Mouse (Mus musculus) midbrain, postnatal 0 days (tissue): ENCODE measurements around the gene Sufu. TPM values are rescaled to one million over a fixed set of nuclear protein-coding genes. Genes with fewer than 3 reads are reported as not detected.

Experiments used
- ATAC-seq: fragments of 200-750 bp; cut with Nextera tagmentation; 2 replicates; pipeline ENCODE4 v1.8.0; 2017; ENCODE audit warnings: moderate number of reproducible peaks, mild to moderate bottlenecking, moderate TSS enrichment, moderate library complexity; ENCODE audit not compliant: low FRiP score
- DNase-seq: peaks from one replicate; pipeline ENCODE4 v3.0.0-alpha.2; 2015; ENCODE audit warnings: low spot score
- H3K27ac ChIP-seq: fragments of 300-500 bp; sonication (generic); 2 replicates; pipeline ENCODE4 v1.5.1; 2014; ENCODE audit warnings: low read depth, mild to moderate bottlenecking, low read length, mixed read lengths
- H3K27me3 ChIP-seq: fragments of 300-500 bp; sonication (generic); 2 replicates; pipeline ENCODE4 v1.6.1; 2014; ENCODE audit warnings: low read length, control low read depth, mixed read lengths; ENCODE audit not compliant: insufficient read depth
- H3K36me3 ChIP-seq: fragments of 300-500 bp; sonication (generic); 2 replicates; pipeline ENCODE4 v1.6.1; 2014; ENCODE audit warnings: low read length, control low read depth, mixed read lengths; ENCODE audit not compliant: insufficient read depth
- H3K4me1 ChIP-seq: fragments of 300-500 bp; sonication (generic); 2 replicates; pipeline ENCODE4 v1.6.1; 2014; ENCODE audit warnings: mild to moderate bottlenecking, control low read depth, antibody characterized with exemption, low read length, mixed read lengths; ENCODE audit not compliant: insufficient read depth
- H3K4me2 ChIP-seq: fragments of 300-500 bp; sonication (generic); 2 replicates; pipeline ENCODE4 v1.6.1; 2014; ENCODE audit warnings: low read depth, mild to moderate bottlenecking, low read length, mixed read lengths; ENCODE audit not compliant: poor library complexity, severe bottlenecking
- H3K4me3 ChIP-seq: fragments of 300-500 bp; sonication (generic); 2 replicates; pipeline ENCODE4 v1.5.1; 2014; ENCODE audit warnings: low read depth, mild to moderate bottlenecking, low read length, moderate library complexity
- H3K9ac ChIP-seq: fragments of 300-500 bp; sonication (generic); replicated peaks from 2 replicates; pipeline ENCODE4 v1.6.1; 2014; ENCODE audit warnings: mild to moderate bottlenecking, low read length, moderate library complexity, mixed read lengths; ENCODE audit not compliant: poor library complexity, severe bottlenecking
- H3K9me3 ChIP-seq: fragments of 300-500 bp; sonication (generic); 2 replicates; pipeline ENCODE4 v1.6.1; 2016; ENCODE audit warnings: low read length, control low read depth
- CTCF ChIP-seq: IDR thresholded peaks from 2 replicates; pipeline ENCODE4 v1.5.1; 2016; ENCODE audit warnings: antibody characterized with exemption, mild to moderate bottlenecking
- WGBS: fragments of 180-500 bp; shearing (Covaris S2); extraction: QIAGEN DNeasy Blood & Tissue Kit; methylation state at CpG from one replicate; pipeline ENCODE4 v1.1.7; 2014; 5-methylcytosine and 5-hydroxymethylcytosine counted together
- polyA plus RNA-seq: library from polyadenylated mRNA; unstranded; fragments of >200 nt; fragmentation: Nextera tagmentation; extraction: Ambion mirVana; gene quantifications from 2 replicates; pipeline ENCODE4 v1.2.1, GENCODE M21; 2015
- total RNA-seq: library from RNA; depleted of rRNA; stranded (reverse); fragments of >200 nt; gene quantifications from 2 replicates; pipeline ENCODE4 v1.2.3, GENCODE M21; 2014

The Sufu gene
- total and polyA plus RNA-seq, 2 experiments from 2014 or later = 11.5 to 13.2 TPM

DNA sequence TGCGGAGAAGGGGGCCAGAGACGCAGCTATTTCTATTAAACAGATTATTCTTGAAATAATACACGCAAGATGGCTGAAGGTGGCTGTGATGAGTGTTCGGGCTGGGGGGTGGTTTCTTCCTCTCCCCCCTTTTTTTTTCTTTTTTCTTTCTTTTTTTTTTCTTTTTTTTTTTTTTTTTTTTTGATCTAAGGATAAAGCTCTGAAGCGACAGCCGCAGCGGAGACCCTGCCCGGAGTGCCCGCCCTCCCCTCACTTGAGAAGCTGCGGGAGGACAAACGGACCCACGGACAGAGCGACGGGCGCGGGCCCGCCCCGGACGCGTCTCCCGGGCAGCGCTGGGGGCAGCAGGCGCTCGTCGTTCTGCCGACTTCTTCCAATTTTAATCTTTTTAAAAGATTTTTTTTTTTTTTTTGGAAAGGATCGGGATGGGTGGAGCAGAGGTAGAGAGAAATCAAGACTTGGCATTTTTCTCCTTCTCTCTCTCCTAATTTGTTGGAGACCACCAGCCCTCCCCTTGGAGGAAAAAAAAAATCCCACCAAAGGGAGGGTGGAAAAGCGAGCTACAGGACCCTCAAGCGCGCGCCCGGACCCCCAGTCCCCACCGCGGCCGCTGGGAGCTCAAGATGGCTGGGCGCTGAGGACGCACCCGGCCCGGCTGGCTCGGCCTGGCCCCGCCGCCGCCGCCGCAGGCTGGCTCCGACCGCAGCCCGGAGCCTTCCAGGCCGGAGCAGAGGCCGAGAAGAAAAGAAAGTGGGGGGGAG lies 104.1 kb downstream of the Sufu start:
- peak; percentile 35 for ATAC-seq

DNA sequence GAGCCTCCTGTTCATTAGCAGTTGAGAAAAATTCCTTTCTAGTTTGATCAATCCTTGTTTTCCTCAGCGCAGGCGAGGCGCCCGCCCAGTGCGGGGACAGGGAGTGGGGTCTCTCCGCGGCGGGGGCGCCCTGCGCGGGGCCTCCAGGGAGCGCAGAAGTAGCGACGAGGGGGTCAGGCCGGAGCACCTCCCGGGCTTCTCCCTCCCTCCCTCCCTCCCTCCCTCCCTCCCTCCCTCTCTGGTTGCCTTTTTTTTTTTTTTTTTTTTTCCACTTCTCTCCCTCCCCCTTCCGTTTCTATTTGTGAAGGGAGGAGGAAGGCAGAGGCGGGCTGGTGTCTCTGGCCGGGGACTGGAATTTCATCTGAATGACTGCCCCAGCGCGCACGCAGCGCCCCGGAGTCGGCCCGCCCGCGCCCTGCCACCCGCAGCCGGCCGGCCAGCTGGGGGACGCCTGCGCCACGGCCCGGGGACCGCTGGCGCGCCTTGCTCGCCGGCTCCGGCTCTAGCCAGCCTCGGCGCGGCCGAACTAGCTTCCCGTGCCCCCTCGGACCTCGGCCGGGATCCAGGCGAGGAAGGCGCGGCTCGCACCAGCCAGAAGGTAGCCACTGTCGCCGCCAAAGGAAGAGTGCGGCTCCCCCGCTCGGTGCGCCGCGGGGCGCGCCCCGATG lies 104.8 kb downstream of the Sufu start, which contains the start of gene Trim8:
Gene Trim8, plus strand, starts transcription at position 302 of the 668 bp plus-strand sequence.
- 0% methylated on average over 42 of the region's 64 CpGs for WGBS
- H3K4me3 ChIP-seq = peak within 1 kb of the TSS; percentile 99
- H3K9ac ChIP-seq = peak within 1 kb of the TSS; percentile 97
- peak; percentile 75 for DNase-seq
- H3K36me3 ChIP-seq = no peaks in the 10 kb centered on the region
- no peak for TF ChIP-seq CTCF
- peaks cover 18% of the 10 kb centered on the region for H3K4me1 ChIP-seq
- H3K9me3 ChIP-seq = no peaks in the 10 kb centered on the region
- H3K27ac ChIP-seq = peak within 1 kb of the TSS; percentile 100
- no peaks in the 10 kb centered on the region for H3K27me3 ChIP-seq
- peak within 1 kb of the TSS; percentile 98 for H3K4me2 ChIP-seq
- peak; percentile 35 for ATAC-seq

More for the DNA sequence above, 104.1 kb downstream of the Sufu start:
- no peak for TF ChIP-seq CTCF
- no peaks in the 10 kb centered on the region for H3K36me3 ChIP-seq
- under 1% methylated on average over 39 of the region's 50 CpGs for WGBS
- H3K27ac ChIP-seq = peak overlapping the region; percentile 100
- no peaks in the 10 kb centered on the region for H3K27me3 ChIP-seq
- H3K9ac ChIP-seq = peak overlapping the region; percentile 97
- H3K4me1 ChIP-seq = peaks cover 11% of the 10 kb centered on the region
- H3K4me2 ChIP-seq = peak overlapping the region; percentile 98
- DNase-seq = peak; percentile 81
- no peaks in the 10 kb centered on the region for H3K9me3 ChIP-seq
- H3K4me3 ChIP-seq = peak overlapping the region; percentile 99

DNA sequence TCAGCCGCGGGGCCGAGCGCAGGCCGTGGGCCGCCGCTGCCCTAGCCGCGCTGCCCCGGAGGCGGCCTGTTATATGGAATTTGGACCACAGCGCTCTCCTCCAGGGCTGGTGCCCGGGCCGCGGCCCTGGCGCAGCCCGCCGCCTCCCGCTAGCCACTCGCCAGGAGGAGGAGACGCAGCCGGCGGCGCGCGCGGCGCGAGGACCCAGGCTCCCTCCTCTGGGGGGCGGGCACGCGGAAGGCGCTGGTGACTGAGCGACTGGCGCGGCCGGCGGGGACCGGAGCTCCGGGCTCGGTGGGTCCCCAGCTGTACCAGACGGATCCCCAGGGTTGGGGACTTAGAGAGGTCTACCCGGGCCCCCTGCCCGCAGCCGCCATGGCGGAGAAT lies 105.4 kb downstream of the Sufu start:
- Histone ChIP-seq H3K27ac (peak overlapping the region; percentile 100), H3K4me3 (peak overlapping the region; percentile 99), H3K4me1 (peaks cover 23% of the 10 kb centered on the region), H3K36me3 (no peaks in the 10 kb centered on the region), H3K4me2 (peak overlapping the region; percentile 98), H3K9ac (peak overlapping the region; percentile 97), H3K27me3 (no peaks in the 10 kb centered on the region), H3K9me3 (no peaks in the 10 kb centered on the region)
- ATAC-seq (no peak), DNase-seq (peak; percentile 61)
- WGBS = under 1% methylated on average over 24 of the region's 46 CpGs
- TF ChIP-seq CTCF = no peak

DNA sequence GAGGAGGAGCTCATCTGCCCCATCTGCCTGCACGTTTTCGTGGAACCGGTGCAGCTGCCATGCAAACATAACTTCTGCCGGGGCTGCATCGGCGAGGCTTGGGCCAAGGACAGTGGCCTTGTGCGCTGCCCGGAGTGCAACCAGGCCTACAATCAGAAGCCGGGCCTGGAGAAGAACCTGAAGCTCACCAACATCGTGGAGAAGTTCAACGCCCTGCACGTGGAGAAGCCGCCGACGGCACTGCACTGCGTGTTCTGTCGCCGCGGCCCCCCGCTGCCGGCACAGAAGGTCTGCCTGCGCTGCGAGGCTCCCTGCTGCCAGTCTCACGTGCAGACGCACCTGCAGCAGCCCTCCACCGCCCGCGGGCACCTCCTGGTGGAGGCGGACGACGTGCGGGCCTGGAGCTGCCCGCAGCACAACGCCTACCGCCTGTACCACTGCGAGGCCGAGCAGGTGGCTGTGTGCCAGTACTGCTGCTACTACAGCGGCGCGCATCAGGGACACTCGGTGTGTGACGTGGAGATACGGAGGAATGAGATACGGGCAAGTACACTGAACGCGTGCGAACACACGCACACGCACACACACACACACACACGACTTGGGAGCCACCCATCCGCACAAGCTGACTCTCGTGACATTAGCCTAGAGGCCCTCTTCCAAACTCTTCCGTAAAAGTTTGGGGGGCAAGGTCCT lies 105.9 kb downstream of the Sufu start:
- H3K27me3 ChIP-seq = no peaks in the 10 kb centered on the region
- DNase-seq = peak; percentile 82
- H3K9ac ChIP-seq = peak overlapping the region; percentile 97
- WGBS = under 1% methylated on average over 53 of the region's 53 CpGs
- H3K9me3 ChIP-seq = no peaks in the 10 kb centered on the region
- peak overlapping the region; percentile 99 for H3K4me3 ChIP-seq
- H3K4me1 ChIP-seq = peaks cover 27% of the 10 kb centered on the region
- no peak for ATAC-seq
- peak; percentile 69 for TF ChIP-seq CTCF
- no peaks in the 10 kb centered on the region for H3K36me3 ChIP-seq
- H3K27ac ChIP-seq = peak overlapping the region; percentile 100
- H3K4me2 ChIP-seq = peak overlapping the region; percentile 98

DNA sequence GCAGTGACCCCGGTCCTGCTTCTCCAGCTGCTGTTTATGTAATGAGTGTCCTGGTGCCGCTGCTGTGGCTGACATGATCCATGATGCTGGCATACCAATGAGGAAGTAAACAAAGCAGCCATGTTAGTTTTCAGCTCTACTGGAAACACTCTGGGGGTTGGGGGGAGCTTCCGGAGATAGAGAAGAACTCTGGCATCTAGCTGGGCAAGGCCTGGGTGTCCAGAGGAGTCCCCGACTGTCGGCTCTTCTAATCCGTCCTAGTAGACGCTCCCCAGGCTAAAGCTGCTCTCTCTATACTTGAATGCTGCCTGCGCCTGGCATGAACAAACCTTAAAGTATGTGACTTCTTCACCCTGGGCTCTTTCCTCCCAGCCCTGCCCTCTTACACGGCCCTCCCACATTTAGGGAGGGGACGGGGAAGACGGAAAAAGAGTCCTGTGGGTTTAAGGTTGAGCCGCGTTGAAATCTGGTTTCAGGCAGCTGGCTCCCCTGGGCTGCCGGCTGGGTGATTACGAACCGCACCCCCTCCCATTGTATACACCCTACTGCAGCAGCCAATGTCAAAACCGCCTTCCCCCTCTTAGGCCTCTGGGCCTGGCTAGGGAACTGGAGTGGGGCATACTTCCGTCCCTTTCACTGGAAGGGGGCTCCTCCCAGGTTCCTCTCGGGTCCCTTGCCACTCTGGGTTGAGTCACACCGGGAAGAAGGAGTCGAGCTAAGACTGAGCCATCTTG lies 106.8 kb downstream of the Sufu start:
- Histone ChIP-seq H3K9ac (peak overlapping the region; percentile 97), H3K36me3 (no peaks in the 10 kb centered on the region; the same call in 1 of the 2 replicates), H3K27me3 (no peaks in the 10 kb centered on the region), H3K4me3 (peak overlapping the region; percentile 99), H3K27ac (peak overlapping the region; percentile 100), H3K4me2 (peak overlapping the region; percentile 98), H3K9me3 (no peaks in the 10 kb centered on the region), H3K4me1 (peaks cover 30% of the 10 kb centered on the region)
- no peak for ATAC-seq
- under 1% methylated on average over 21 of the region's 21 CpGs for WGBS
- TF ChIP-seq CTCF = no peak
- DNase-seq = peak; percentile 60
